Mouse (Mus musculus): Measurements from ENCODE around the gene Sox11.

GRCm38 (mm10) chr12:27342691-27343605 lies 574 bp upstream of the Sox11 start:
- TF ChIP-seq MAFK (IDR thresholded peaks at IDR 0.05; ENCODE audit: insufficient read depth, low read depth, low read length) (no peak), ZNF384 (IDR thresholded peaks at IDR 0.05; ENCODE audit: low read depth, low read length) (no peak), HCFC1 (IDR thresholded peaks at IDR 0.05; ENCODE audit: borderline replicate concordance, insufficient read depth, low read length) (no peak), ZC3H11A (IDR thresholded peaks at IDR 0.05; ENCODE audit: borderline replicate concordance, low read depth, low read length) (no peak), CHD2 (IDR thresholded peaks at IDR 0.05; ENCODE audit: low read depth, low read length) (no peak)
